Mouse (Mus musculus): ENCODE results near the gene Ak4. TPM values are rescaled to one million over a fixed set of nuclear protein-coding genes. Genes with fewer than 3 reads are reported as not detected.

Ak4 gene
- total RNA-seq, 2 experiments from 2014 or later, result 30.0 to 46.1 TPM

- intact Hi-C loops (cut with DNase I), result loop anchor here (2.0 kb wide), 1 partner anchor 65 kb away; no protein-coding TSS in a partner anchor
- no peak overlapping the region for H3K4me3 ChIP-seq
- H3K27ac ChIP-seq, result no peak overlapping the region
- no peak for TF ChIP-seq CTCF (IDR thresholded peaks at IDR 0.05)
- no peak for DNase-seq (ENCODE audit: extremely low spot score in 1 of 2, low spot score in 2 of 2)
Measured at GRCm38 (mm10) chr4:101393292-101393711, 25.8 kb upstream of the Ak4 start.

GRCm38 (mm10) chr4:101395021-101395533 lies 24.0 kb upstream of the Ak4 start:
- TF ChIP-seq CTCF (IDR thresholded peaks at IDR 0.05), result no peak
- no peak overlapping the region for H3K27ac ChIP-seq
- no peak overlapping the region for H3K4me3 ChIP-seq
- intact Hi-C loops (cut with DNase I), result no loop called here
- DNase-seq (ENCODE audit: extremely low spot score in 1 of 2, low spot score in 2 of 2), result no peak

GRCm38 (mm10) chr4:101400025-101400594 lies 19.0 kb upstream of the Ak4 start:
- no peak overlapping the region for H3K27ac ChIP-seq
- no peak overlapping the region for H3K4me3 ChIP-seq
- intact Hi-C loops (cut with DNase I), result no loop called here
- TF ChIP-seq CTCF (IDR thresholded peaks at IDR 0.05), result no peak
- no peak for DNase-seq (ENCODE audit: extremely low spot score in 1 of 2, low spot score in 2 of 2)

- DNase-seq (ENCODE audit: extremely low spot score in 1 of 2, low spot score in 2 of 2), result no peak
- Histone ChIP-seq H3K4me3 (no peak overlapping the region), H3K27ac (no peak overlapping the region)
- intact Hi-C loops (cut with DNase I), result no loop called here
- TF ChIP-seq CTCF (IDR thresholded peaks at IDR 0.05), result no peak
Measured at GRCm38 (mm10) chr4:101401945-101402344, 17.1 kb upstream of the Ak4 start.

- DNase-seq (ENCODE audit: extremely low spot score in 1 of 2, low spot score in 2 of 2), result no peak
- intact Hi-C loops (cut with DNase I), result no loop called here
- Histone ChIP-seq H3K27ac (no peak overlapping the region), H3K4me3 (no peak overlapping the region)
- TF ChIP-seq CTCF (IDR thresholded peaks at IDR 0.05), result no peak
Measured at GRCm38 (mm10) chr4:101404863-101405262, 14.2 kb upstream of the Ak4 start.

- Histone ChIP-seq H3K4me3 (no peak overlapping the region), H3K27ac (no peak overlapping the region)
- DNase-seq (ENCODE audit: extremely low spot score in 1 of 2, low spot score in 2 of 2), result no peak
- TF ChIP-seq CTCF (IDR thresholded peaks at IDR 0.05), result no peak
- intact Hi-C loops (cut with DNase I), result no loop called here
Measured at GRCm38 (mm10) chr4:101406411-101407196, 12.5 kb upstream of the Ak4 start.

- no peak overlapping the region for H3K4me3 ChIP-seq
- no peak overlapping the region for H3K27ac ChIP-seq
- TF ChIP-seq CTCF (IDR thresholded peaks at IDR 0.05), result no peak
- intact Hi-C loops (cut with DNase I), result no loop called here
- no peak for DNase-seq (ENCODE audit: extremely low spot score in 1 of 2, low spot score in 2 of 2)
Measured at GRCm38 (mm10) chr4:101416966-101417365, 2.1 kb upstream of the Ak4 start.

- TF ChIP-seq CTCF (IDR thresholded peaks at IDR 0.05), result no peak
- H3K4me3 ChIP-seq, result peak overlapping the region; percentile 76
- intact Hi-C loops (cut with DNase I), result loop anchor here (1.0 to 5.0 kb wide), 3 partner anchors 17 to 63 kb away; no protein-coding TSS in a partner anchor
- DNase-seq (ENCODE audit: extremely low spot score in 1 of 2, low spot score in 2 of 2), result peak; percentile 40 to 52
- peak overlapping the region; percentile 88 for H3K27ac ChIP-seq
Measured at GRCm38 (mm10) chr4:101419911-101420880, 1.1 kb downstream of the Ak4 start.

GRCm38 (mm10) chr4:101422996-101423395 lies 3.9 kb downstream of the Ak4 start:
- intact Hi-C loops (cut with DNase I), result loop anchor here (5.0 kb wide), 2 partner anchors 34 to 66 kb away; no protein-coding TSS in a partner anchor

GRCm38 (mm10) chr4:101423571-101423970 lies 4.5 kb downstream of the Ak4 start:
- H3K27ac ChIP-seq, result no peak overlapping the region
- intact Hi-C loops (cut with DNase I), result loop anchor here (5.0 kb wide), 2 partner anchors 34 to 66 kb away; no protein-coding TSS in a partner anchor
- no peak for DNase-seq (ENCODE audit: extremely low spot score in 1 of 2, low spot score in 2 of 2)
- TF ChIP-seq CTCF (IDR thresholded peaks at IDR 0.05), result no peak
- no peak overlapping the region for H3K4me3 ChIP-seq

More at GRCm38 (mm10) chr4:101422996-101423395, 3.9 kb downstream of the Ak4 start:
- no peak for DNase-seq (ENCODE audit: extremely low spot score in 1 of 2, low spot score in 2 of 2)
- TF ChIP-seq CTCF (IDR thresholded peaks at IDR 0.05), result no peak
- H3K4me3 ChIP-seq, result no peak overlapping the region
- no peak overlapping the region for H3K27ac ChIP-seq

GRCm38 (mm10) chr4:101424495-101424894 lies 5.4 kb downstream of the Ak4 start:
- intact Hi-C loops (cut with DNase I), result loop anchor here (5.0 kb wide), 2 partner anchors 33 to 67 kb away; no protein-coding TSS in a partner anchor
- no peak for TF ChIP-seq CTCF (IDR thresholded peaks at IDR 0.05)
- H3K4me3 ChIP-seq, result no peak overlapping the region
- DNase-seq (ENCODE audit: extremely low spot score in 1 of 2, low spot score in 2 of 2), result no peak
- H3K27ac ChIP-seq, result peak overlapping the region; percentile 44; the same call in 1 of the 2 replicates
